Mouse (Mus musculus) MEL-GATA-1-ER (cell line): ENCODE results near the gene Tmem251.

ENCODE experiments used
- DNase-seq: peaks from one replicate; pipeline ENCODE4 v3.0.0-alpha.2; 2012; ENCODE audit warnings: low read depth; ENCODE audit errors: extremely low read depth

Tmem251 gene

DNA sequence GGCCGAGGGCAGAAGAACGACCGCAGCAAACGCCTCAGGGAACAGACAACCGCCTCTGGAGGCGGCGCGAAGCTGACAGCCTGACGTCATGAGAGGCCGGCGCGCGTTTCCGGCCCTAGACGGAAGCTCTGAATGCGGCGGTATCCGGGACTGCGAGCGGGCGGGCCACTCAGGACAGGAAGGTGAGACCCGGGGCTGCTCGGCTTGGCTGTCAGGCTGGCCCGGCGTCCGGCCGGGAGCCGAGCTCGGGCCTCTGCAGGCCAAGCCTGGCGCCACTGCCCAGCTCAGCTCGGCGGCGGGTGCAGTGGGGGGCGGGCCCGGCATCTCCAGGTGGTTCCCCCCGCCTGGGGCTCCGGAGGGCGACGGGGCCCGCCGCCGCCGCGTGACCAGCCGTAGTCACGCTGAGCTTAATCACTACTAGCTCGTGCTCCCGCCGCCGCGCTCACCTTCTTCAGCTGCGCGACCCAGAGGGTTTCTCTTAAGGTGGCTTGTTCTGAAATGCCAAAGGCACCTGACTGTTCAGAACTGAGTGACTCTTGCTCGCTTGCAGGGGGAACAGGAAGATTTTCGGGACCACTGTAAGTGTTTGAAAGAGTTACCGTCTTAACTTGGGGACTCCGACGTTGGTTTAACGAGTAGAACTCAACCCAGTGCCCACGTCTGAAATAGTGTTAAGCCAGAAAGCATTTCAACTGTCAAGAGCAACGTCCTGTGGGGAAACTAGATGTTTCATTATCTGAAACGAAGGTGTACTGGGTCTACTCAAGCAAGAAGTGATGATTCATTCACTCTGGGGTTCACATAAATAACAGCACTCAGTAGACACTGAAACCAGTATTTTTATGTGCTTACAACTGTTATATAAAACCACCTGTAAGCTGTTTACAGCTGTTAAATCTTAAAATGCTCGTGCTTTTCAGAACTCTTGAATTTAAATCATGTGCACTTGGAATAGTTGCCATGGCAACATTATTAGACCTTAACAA is at the start of gene Tmem251, which contains the start of gene Moap1:
Gene Tmem251 (plus strand): TSS at position 174 of the 986 bp plus-strand sequence.
Gene Moap1 (minus strand): TSS at position 73 of the 986 bp plus-strand sequence.
- DNase-seq = peak; percentile 73

- DNase-seq = no peak
Observed at GRCm38 (mm10) chr12:102695369-102696239, 48.0 kb upstream of the Tmem251 start.

- DNase-seq = no peak
Observed at GRCm38 (mm10) chr12:102696635-102697354, 46.8 kb upstream of the Tmem251 start.

GRCm38 (mm10) chr12:102697381-102697780 is 46.2 kb upstream of the Tmem251 start:
- no peak for DNase-seq

DNA sequence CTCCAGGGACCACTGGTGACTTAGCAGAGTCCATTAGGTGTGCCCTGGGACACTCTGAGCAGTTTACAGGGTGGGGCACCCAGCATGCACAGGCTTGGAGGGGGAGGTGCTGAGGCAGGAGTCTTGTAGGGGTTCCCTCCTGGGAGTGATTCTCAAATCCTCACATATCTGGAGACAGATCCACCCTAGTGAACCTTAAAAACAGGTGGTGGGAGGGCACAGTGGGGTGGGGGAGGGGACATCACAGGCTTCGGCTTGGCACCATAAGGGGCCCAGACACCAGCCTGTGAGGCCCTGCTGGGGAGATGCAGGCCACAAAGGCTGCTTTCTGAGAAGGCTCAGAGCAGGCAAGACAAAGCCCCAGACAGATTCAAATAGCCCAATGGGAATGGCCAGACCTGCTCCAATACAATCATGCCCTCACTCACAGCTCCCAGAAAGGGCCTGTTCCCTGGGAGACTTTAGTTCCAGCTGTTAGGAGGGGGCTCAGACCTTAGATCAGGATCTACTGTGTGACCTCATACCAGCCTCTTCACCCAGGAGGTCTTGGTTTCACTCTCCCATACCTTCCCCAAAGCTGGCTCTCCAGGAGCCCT is 45.4 kb upstream of the Tmem251 start:
- DNase-seq = no peak

GRCm38 (mm10) chr12:102699156-102699555 is 44.4 kb upstream of the Tmem251 start:
- DNase-seq = no peak

GRCm38 (mm10) chr12:102700453-102700852 is 43.1 kb upstream of the Tmem251 start:
- no peak for DNase-seq

- DNase-seq = no peak
Observed at GRCm38 (mm10) chr12:102701691-102702207, 41.8 kb upstream of the Tmem251 start.

- DNase-seq = no peak
Observed at GRCm38 (mm10) chr12:102702356-102703110, 41.0 kb upstream of the Tmem251 start.

- no peak for DNase-seq
Observed at GRCm38 (mm10) chr12:102703111-102703412, 40.5 kb upstream of the Tmem251 start.

- no peak for DNase-seq
Observed at GRCm38 (mm10) chr12:102703441-102703840, 40.1 kb upstream of the Tmem251 start.

GRCm38 (mm10) chr12:102703921-102704408 is 39.6 kb upstream of the Tmem251 start:
- no peak for DNase-seq

- DNase-seq = no peak
Observed at GRCm38 (mm10) chr12:102704457-102705198, 38.9 kb upstream of the Tmem251 start, which contains the start of gene Itpk1. TSS of gene Itpk1 (minus strand) at chr12:102704930.

DNA sequence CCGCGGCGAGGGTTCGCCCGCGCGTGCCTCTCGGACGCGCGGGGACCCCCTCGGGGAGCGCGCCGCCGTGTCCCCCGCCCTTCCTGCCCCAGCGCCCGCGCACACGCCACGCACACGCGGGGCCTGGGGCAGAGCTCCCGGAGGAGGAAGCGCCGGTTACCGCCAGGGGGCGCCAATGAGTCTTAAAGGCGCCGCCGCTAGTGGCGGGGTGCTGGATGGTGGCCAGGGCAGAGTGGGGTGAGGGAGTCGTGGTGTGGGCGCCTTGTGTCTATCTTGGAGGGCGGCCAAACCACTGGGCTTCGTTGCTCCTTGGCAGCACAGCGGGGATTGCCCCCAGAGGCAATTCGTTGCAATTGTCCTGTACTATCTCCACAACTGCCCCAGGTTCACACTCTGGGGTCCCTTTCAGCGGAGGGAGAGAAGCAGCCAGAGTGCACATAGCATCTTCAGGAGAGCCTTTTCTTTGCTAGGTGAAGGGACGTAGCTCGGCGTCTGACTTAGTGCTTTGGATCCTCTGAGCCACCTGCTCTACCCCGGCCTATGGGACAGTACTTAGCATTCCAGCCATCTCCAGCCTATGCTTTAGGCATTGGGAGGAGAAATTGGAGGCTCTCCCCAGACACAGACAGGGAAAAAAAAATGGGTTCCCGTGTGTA is 38.2 kb upstream of the Tmem251 start:
- peak; percentile 74 for DNase-seq

- DNase-seq = no peak
Observed at GRCm38 (mm10) chr12:102705906-102706640, 37.5 kb upstream of the Tmem251 start.

GRCm38 (mm10) chr12:102706833-102707463 is 36.6 kb upstream of the Tmem251 start:
- DNase-seq = no peak

GRCm38 (mm10) chr12:102708220-102708619 is 35.3 kb upstream of the Tmem251 start:
- no peak for DNase-seq
